Mouse (Mus musculus) monocyte, adult 5-6 weeks (primary cell): ENCODE results near the gene Gvin1. TPM values are rescaled to one million over a fixed set of nuclear protein-coding genes. Genes with fewer than 3 reads are reported as not detected.
"Not testable (repeated sequence)": the region's sequence is repeated elsewhere in the genome, so short reads cannot be mapped to it uniquely, and the experiment has no call there.

ENCODE experiments used
- ATAC-seq: fragments of 153-309, 156-312 bp; replicated peaks from 2 replicates; pipeline ENCODE4 v1.8.0; 2017; ENCODE audit warnings: mild to moderate bottlenecking; ENCODE audit not compliant: low TSS enrichment, insufficient number of reproducible peaks, severe bottlenecking, poor library complexity, low FRiP score
- total RNA-seq: library from RNA; stranded (forward); fragments of 200-1000, 200-491, 200-594 nt; gene quantifications from 3 replicates; pipeline ENCODE4 v1.2.3, GENCODE M21; 2017

Gene Gvin1
- total RNA-seq, result 309 to 793 TPM (median 366 TPM) in 3 replicates

DNA sequence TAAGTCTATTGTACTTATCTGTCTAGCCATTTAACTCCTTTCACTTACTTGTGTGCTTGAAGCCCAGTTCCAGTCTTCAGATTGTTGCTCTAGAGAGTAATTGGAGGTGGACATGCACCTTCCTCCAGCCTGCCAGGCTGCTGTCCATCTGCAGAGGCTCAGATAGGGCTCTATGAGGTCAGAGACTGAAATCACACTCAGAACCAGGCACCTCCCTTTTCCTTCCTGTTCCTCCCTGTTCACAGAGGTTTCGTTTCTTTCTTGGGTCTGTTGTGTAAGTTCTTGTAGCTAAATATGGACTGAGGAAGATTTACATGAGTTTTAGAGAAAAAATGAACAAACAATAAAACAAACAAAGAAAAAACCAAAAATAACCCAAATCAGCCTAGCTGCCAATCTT, at the start of gene Gvin1:
TSS of gene Gvin1 (minus strand) at position 150 of the 400 bp plus-strand sequence.
- ATAC-seq, result peak; percentile 98

DNA sequence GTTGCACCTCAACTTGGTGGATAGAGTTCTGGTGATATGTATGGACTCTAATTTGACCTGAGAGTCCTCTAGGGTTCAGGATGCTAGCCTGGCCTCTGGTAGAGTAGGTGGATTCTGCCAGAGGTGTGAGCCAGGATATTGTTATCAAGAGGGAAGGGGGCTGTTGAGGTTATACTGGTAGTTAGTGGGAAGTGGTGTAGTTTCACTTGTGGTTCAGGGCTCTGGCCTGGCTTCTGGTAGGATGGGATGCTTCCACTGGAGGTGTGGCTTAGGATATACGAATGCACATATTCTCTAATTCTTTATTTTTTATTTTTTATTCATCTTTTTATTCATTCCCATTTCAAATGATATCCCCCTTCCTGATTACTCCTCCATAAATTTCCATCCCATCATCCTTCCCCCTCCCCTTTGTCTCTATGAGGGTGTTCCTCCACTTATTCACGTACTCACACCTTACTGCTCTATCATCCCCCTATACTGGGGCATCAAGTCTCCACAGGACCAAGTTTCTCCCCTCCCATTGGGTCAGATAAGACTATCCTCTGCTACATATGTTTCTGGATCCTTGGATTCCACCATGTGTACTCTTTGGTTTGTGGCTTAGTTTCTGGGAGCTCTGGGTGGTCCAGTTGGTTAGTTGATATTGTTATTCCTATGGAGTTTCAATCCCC, 36.9 kb upstream of the Gvin1 start:
- ATAC-seq, result 0 out of 2 replicates have a peak, but pooled peaks have one; percentile 17

DNA sequence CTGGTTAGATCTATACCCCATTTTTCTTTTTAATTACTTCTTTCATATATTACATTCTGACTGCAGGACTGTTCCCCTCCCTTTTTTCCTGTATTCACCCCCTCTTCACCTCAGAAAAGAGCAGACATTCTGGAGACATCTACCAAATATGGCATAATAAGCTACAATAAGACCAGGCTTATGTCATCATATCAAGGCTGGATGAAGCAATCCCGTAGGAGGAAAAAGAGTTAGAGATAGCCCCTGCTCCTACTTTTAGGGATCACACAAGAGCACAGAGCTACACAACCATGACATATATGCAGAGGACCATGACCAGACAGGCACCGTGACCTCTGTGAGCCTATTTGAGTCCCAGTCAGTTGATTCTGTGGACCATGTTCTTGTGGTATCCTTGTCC, 33.8 kb upstream of the Gvin1 start:
- ATAC-seq, result 0 out of 2 replicates have a peak, but pooled peaks have one; percentile 13

- ATAC-seq, result no peak
Observed at GRCm38 (mm10) chr7:106248245-106248644, 33.1 kb upstream of the Gvin1 start.

- ATAC-seq, result no peak
Observed at GRCm38 (mm10) chr7:106245601-106246000, 30.5 kb upstream of the Gvin1 start.

DNA sequence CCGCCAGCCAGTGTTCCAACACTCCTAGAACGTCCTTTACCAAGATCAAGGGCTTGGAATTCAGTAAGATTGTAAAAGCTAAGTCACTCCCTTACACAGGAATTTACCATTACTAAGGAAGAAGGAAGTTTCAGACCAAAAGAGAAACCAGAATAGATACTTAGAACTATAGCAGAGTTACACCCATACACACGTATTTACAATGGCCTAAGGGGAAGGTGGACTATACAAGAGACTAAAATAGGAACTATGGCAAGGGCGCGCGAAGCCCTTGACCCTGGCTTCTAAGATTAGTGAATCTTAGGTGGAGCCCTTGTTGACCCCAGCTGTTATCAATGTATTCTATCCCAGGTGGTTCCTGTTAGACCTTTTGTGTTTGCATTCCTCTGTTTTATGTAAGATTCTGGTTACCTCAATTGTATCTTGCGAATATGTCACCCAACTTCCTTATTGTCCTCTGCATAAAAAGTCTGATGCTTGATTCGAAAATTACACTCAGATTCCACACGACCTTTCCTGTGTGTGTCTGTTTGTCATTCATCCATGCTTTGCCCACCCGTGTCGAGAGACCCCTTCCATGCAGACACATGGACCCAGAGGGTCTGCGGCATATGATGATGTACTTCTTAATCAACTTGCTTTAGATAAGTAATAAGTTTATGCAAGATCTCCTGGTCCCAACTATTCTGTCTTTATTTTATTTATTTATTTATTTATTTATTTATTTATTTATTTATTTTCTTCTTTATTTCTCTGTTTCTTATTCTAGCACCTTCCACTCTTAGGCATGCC, 25.6 kb upstream of the Gvin1 start:
- not testable (repeated sequence) for ATAC-seq

DNA sequence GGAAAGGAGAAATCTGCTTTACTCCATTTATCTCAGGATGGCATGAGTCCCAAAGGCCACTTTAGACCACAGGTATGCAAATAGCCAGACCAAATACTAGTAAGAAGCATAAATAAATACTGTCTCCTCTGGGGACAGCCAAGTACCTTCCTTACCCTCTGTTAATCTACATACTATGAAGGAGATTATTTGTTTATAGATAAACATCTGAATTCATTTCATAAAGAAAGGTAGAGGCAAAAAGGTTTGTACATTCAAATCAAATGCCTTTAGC, 22.0 kb upstream of the Gvin1 start:
- ATAC-seq, result peak; percentile 14; the same call in 1 of the 2 replicates

DNA sequence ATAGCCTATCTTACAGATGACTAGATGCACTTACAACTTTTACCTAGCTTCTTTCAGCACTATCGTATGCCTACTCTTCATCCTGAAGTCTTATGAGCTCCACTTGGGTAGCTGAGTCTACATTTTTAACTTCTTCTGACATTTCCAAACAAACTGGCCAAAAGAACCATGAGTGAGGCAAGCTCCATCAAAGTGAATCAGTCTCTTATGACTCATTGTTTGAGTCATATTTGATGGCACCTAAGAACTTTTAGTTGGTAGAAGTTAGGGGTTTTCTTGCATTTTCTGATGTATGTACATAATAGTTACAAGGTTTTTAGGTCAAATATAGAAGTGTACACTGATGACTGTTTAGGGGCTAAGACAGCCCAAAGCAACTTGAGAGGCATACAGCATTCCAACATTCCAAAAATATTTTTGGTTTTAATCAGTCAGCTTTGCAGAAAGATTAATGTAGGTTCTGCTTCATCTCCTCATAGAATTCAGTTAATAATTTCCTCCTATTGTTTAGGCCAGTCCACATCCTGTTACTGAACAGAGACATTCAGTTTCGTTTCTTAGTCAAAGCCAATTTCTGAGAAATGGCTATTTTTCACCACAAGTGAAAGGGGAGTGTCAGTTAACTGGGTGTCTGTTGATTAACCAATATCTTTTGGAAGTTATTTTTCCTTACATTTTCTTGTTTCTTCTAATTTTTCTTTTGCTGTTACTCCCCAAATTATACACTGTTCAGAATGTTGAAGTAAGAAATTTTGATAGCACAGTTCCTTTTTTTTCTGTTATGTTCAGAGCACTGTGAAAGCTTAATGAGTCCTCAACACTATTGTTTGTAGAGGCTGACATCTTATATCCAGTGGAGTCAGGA, 21.4 kb upstream of the Gvin1 start:
- ATAC-seq, result peak; percentile 72

DNA sequence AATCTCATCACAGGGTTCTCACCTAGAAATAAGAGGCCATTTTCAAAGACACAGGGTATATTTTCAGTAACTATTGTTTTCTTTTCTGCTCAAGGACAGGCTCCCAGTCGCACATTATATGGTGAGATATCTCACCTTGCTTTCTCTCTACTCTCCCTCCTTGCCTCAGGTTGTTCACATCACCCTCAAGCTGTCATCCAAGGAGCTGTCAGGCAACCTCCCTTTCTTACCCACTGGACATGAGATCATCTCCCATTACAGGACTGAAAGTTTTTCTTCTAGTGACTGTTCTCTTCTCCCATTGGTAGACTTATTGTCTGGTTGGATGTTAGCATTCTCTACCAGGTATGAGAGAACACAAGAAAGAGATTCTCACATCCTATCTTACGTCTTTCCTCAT, 20.5 kb upstream of the Gvin1 start:
- ATAC-seq, result peak; percentile 24; the same call in 1 of the 2 replicates

- not testable (repeated sequence) for ATAC-seq
Observed at GRCm38 (mm10) chr7:106215910-106216309, 784 bp upstream of the Gvin1 start.

DNA sequence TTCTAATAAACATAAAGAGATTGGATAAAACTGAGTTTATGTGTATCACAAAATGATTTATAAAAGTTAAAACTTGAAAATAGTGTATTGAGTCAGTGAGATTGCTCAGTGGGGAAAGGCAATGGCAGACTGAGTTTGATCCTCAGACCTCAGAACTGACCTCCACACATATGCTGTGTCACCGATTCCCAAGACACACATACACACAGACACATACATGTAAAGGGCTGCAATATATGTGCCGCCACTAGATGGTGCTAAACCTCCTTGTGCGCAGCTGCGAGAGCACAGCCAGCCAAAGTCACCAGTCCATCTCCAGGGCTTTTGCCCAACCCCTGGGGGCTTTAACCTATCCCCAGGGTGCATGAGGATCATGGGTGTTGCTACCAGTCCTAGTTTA, 1.4 kb downstream of the Gvin1 start:
- peak; percentile 83 for ATAC-seq

DNA sequence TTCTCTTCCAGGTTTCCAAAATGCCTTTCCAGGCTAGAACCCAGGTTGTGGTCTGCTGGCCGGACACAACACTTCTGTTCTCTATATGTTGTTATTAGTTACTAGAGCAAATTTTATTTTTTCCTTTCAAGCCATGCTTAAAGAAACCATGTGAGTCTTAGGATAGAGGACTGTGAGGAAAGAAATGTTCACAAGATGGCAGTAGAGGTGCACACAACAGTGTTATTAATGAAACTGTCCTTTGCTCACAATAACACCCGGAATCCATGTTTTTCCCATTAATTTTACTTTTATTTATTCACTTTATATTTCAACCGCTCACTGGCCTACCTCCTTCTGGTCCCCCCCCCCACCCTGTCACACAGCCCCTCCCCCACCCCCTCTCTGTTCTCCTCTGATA, 8.5 kb downstream of the Gvin1 start:
- ATAC-seq, result peak; percentile 85

- not testable (repeated sequence) for ATAC-seq
Observed at GRCm38 (mm10) chr7:106177065-106177464, 38.1 kb downstream of the Gvin1 start.

DNA sequence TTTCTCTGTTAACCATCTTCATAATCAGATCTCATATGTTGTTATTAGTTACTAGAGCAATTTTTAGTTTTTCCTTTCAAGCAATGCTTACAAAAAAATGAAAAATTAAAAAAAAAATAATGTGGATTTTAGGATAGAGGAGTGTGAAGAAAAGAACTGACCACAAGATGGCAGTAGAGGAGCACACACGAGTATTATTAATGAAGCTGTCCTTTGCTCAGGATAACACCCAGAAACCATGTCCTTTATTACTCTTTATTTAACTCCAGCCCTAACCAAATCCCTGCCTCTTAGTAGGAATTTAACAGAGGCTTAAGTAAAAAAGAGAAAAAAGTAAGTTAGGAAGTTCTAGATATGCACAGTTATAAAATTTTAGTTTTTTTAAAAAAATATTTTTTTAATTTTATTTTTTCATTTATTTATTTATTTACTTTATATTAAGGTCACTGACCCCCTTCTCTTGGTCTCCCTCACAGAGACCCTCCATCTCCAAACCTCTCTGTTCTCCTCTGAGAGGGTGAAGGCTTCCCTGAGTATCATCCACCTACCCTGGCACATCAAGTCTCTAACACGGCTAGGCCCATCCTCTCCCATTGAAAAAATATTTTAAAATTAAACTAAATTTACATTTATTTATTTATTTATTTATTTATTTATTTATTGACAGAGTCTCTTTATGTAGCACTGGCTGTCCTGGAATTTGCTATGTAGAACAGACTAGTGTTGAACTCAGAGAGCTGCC, 69.9 kb downstream of the Gvin1 start:
- ATAC-seq, result peak; percentile 83

DNA sequence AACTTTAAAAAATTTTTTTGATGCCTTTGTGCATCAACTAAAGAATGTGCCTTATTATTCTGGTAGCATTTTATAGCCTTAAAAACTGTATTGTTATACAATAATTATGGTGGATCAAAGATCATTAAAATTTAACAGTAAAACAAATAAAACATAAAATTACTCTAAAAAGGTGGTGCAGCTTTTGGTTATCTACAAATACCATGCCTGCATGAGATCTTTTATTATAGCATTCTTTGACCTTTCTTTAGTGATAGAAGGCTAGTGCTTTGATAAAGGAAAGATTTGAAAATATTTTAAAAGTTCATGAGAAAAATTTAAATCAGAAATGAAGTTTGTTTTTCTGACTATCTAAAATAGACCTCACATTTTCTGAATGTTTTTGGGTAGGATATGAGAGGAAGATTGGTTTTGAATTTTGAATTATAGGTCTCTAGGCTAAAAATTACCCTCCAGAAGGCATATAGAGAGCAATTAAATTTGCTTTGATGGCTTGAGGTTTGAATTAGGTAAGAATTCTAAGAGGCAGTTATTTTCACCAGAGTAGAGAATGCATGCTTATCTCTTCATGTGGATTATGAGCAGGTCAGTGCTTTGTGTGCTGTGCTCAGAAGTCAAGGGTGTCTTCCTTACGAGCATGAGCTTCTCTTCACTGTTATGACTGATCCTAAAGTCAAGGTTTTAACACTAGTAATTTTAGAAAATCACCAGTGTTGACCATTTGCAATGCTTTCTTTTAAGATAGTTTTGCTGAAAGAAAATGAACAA, 73.8 kb downstream of the Gvin1 start:
- ATAC-seq, result not testable (repeated sequence)

- not testable (repeated sequence) for ATAC-seq
Observed at GRCm38 (mm10) chr7:106117090-106117948, 97.8 kb downstream of the Gvin1 start.
